ENCODE assay signal across 32 mouse cellular contexts in the genomic region with DNA sequence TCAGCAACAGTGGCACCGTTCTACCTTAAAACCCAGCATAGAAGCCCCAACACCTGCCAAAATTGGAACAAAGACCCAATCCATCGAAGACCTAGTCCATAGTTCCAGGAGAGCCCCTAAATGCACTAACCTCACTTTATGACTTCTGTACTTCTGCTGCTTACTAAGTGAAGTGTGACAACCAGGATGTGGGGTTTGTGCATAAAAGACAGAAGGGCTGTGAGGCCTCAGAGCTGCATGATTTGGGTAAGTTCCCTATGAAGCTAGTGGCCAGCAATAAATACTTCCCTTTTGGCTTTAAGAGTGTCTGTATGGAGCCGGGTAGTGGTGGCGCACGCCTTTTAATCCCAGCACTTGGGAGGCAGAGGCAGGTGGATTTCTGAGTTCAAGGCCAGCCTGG. TPM values are rescaled to one million over a fixed set of nuclear protein-coding genes. Genes with fewer than 3 reads are reported as not detected.
DNase-seq lines count a peak whose midpoint lies in the region; ATAC-seq and TF ChIP-seq lines count a peak whose summit lies in the region.
"Had no signal": no experiment of that assay in that cellular context is flagged by ENCODE, and none has a peak within 500 bp of the region (broad histone marks: within the 10 kb centered on the region; RNA-seq: fewer than 3 reads in every experiment).

No protein-coding gene starts in this region.

- no peaks in the 10 kb centered on the region for H3K9me3 ChIP-seq in CH12.LX (replicated peaks; ENCODE audit: low read length)
- no peaks in the 10 kb centered on the region for H3K9me3 ChIP-seq in forebrain, embryonic 10.5 days
- H3K9me3 ChIP-seq: embryonic facial prominence, embryonic 12.5 days; hindbrain, embryonic 10.5 days; hindbrain, embryonic 15.5 days; limb, embryonic 10.5 days; limb, embryonic 15.5 days; liver, embryonic 13.5 days; neural tube, embryonic 15.5 days had no signal

- H3K4me1 ChIP-seq in CH12.LX (ENCODE audit: control insufficient read depth in 1 of 2, insufficient read depth in 2 of 2), result peaks cover 0 to 25% of the 10 kb centered on the region in 2 experiments; a peak in 3 of 4 replicates
- H3K4me1 ChIP-seq in forebrain, embryonic 10.5 days, result no peaks in the 10 kb centered on the region
- H3K4me1 ChIP-seq: embryonic facial prominence, embryonic 12.5 days; hindbrain, embryonic 10.5 days; hindbrain, embryonic 15.5 days; limb, embryonic 10.5 days; limb, embryonic 15.5 days; liver, embryonic 13.5 days; neural tube, embryonic 15.5 days had no signal

- in situ Hi-C loops in CH12.LX (cut with MboI; ENCODE audit: low pct_ligation_motif_present, low pct_unique_long_range_greater_than_20kb, low sequenced_read_pairs), result no loop called here

- peak; percentile 12 to 19 for DNase-seq in spleen, adult 18-20 months
- no peak for DNase-seq in spleen, adult 12 weeks (ENCODE audit: low spot score)
- peak; percentile 50 for DNase-seq in CH12.LX (ENCODE audit: extremely low read depth)
- peak; percentile 83 for DNase-seq in splenic B cell, adult 2 months (ENCODE audit: low read depth, low spot score)
- no peak for DNase-seq in forebrain, embryonic 10.5 days (ENCODE audit: extremely low spot score, low spot score)
- no peak for DNase-seq in kidney, adult 18-20 months
- DNase-seq: adrenal gland, adult 8-10 months; cerebellum, adult 11 months; cerebellum, adult 9-10 months; cerebellum, postnatal 36 days; embryo, embryonic 11 days; gastrocnemius, adult 2 months; gastrocnemius, postnatal 36 days; heart, postnatal 14 days; kidney, adult 8-10 months; kidney, postnatal 4 days; layer of hippocampus, postnatal 36 days; liver, embryonic 13.5 days; lung, adult 2 months; midbrain, embryonic 14.5 days; right cerebral cortex, postnatal 25 days; thymus, postnatal 4 days had no signal

- no peak for TF ChIP-seq EP300 in CH12.LX (IDR thresholded peaks at IDR 0.05; ENCODE audit: low read length)

- TF ChIP-seq POLR2A in CH12.LX (IDR thresholded peaks at IDR 0.05; ENCODE audit: low read depth, low read length), result no peak

- no peak overlapping the region for H3K9ac ChIP-seq in CH12.LX (ENCODE audit: insufficient read depth, low read depth)
- H3K9ac ChIP-seq: embryonic facial prominence, embryonic 12.5 days; hindbrain, embryonic 15.5 days; limb, embryonic 15.5 days; liver, embryonic 13.5 days; neural tube, embryonic 15.5 days had no signal

- H3K36me3 ChIP-seq in CH12.LX (replicated peaks in 1 of 2; ENCODE audit: control insufficient read depth in 1 of 2, insufficient read depth in 1 of 2, low read length in 1 of 2), result no peaks in the 10 kb centered on the region
- no peaks in the 10 kb centered on the region for H3K36me3 ChIP-seq in splenic B cell, adult 2 months (ENCODE audit: control insufficient read depth, insufficient read depth, low read length, poor library complexity, severe bottlenecking)
- no peaks in the 10 kb centered on the region for H3K36me3 ChIP-seq in forebrain, embryonic 10.5 days (replicated peaks)
- H3K36me3 ChIP-seq: embryonic facial prominence, embryonic 12.5 days; hindbrain, embryonic 10.5 days; hindbrain, embryonic 15.5 days; limb, embryonic 10.5 days; limb, embryonic 15.5 days; liver, embryonic 13.5 days; neural tube, embryonic 15.5 days had no signal

- 91% methylated on average over 5 of the region's 5 CpGs for whole genome bisulfite sequencing in forebrain, embryonic 10.5 days

- TF ChIP-seq CTCF in CH12.LX (conservative IDR thresholded peaks at IDR 0.05 in 1 of 2, IDR thresholded peaks at IDR 0.05 in 1 of 2; ENCODE audit: low read depth in 2 of 2, low read length in 2 of 2), result no peak

- peaks cover 4% of the 10 kb centered on the region for H3K27me3 ChIP-seq in CH12.LX (replicated peaks)
- no peaks in the 10 kb centered on the region for H3K27me3 ChIP-seq in splenic B cell, adult 2 months (ENCODE audit: control insufficient read depth, insufficient read depth, low read length, poor library complexity, severe bottlenecking)
- no peaks in the 10 kb centered on the region for H3K27me3 ChIP-seq in forebrain, embryonic 10.5 days (ENCODE audit: poor library complexity, severe bottlenecking)
- H3K27me3 ChIP-seq: embryonic facial prominence, embryonic 12.5 days; hindbrain, embryonic 15.5 days; limb, embryonic 15.5 days; liver, embryonic 13.5 days; neural tube, embryonic 15.5 days had no signal

- H3K27ac ChIP-seq in CH12.LX (ENCODE audit: insufficient read depth, low read depth), result no peak overlapping the region
- H3K27ac ChIP-seq in forebrain, embryonic 10.5 days, result no peak overlapping the region
- H3K27ac ChIP-seq: embryonic facial prominence, embryonic 12.5 days; gastrocnemius, adult 2 months; hindbrain, embryonic 10.5 days; hindbrain, embryonic 15.5 days; kidney, postnatal 0 days; limb, embryonic 10.5 days; limb, embryonic 15.5 days; liver, embryonic 13.5 days; neural tube, embryonic 15.5 days had no signal

- dilution Hi-C loops in CH12.LX (cut with MboI; ENCODE audit: extremely low pct_ligation_motif_present, extremely low pct_unique_long_range_greater_than_20kb, low sequenced_read_pairs), result no loop called here

- no peak overlapping the region for H3K4me2 ChIP-seq in CH12.LX (ENCODE audit: insufficient read depth, low read depth, poor library complexity, severe bottlenecking)
- H3K4me2 ChIP-seq: embryonic facial prominence, embryonic 12.5 days; hindbrain, embryonic 15.5 days; limb, embryonic 15.5 days; liver, embryonic 13.5 days; neural tube, embryonic 15.5 days had no signal

- no peak overlapping the region for H3K4me3 ChIP-seq in CH12.LX (replicated peaks in 1 of 3; ENCODE audit: low read depth in 2 of 3, low read length in 2 of 3, poor library complexity in 1 of 3)
- H3K4me3 ChIP-seq in forebrain, embryonic 10.5 days, result no peak overlapping the region
- H3K4me3 ChIP-seq: embryonic facial prominence, embryonic 12.5 days; gastrocnemius, adult 2 months; hindbrain, embryonic 10.5 days; hindbrain, embryonic 15.5 days; limb, embryonic 10.5 days; limb, embryonic 15.5 days; liver, embryonic 13.5 days; neural tube, embryonic 15.5 days had no signal

- peak; percentile 81 for ATAC-seq in megakaryocyte, adult 5-6 weeks (ENCODE audit: poor library complexity, severe bottlenecking)
- ATAC-seq: activated CD4-positive, CD25-positive, alpha-beta regulatory T cell, adult 4 months; forebrain, embryonic 16.5 days had no signal

- no peak for TF ChIP-seq RAD21 in CH12.LX (IDR thresholded peaks at IDR 0.05; ENCODE audit: low read depth, low read length)

- no peaks in the 10 kb centered on the region for H3K79me2 ChIP-seq in CH12.LX (replicated peaks; ENCODE audit: control insufficient read depth, extremely low read depth, insufficient read depth, poor library complexity, severe bottlenecking)

TF ChIP-seq in CH12.LX, 34 proteins besides CTCF, POLR2A, EP300 and RAD21:
- TF ChIP-seq JUN (IDR thresholded peaks at IDR 0.05; ENCODE audit: insufficient read depth, low read depth, low read length) (no peak), POLR2AphosphoS2 (IDR thresholded peaks at IDR 0.05; ENCODE audit: low read depth, low read length) (no peak)

RNA-seq across cellular contexts. Expression of gene Xpo6, which starts 10.6 kb away (rescaled TPM):
- total RNA-seq in CH12.LX (2012; rRNA removed) (79.1 and 81.6 TPM in 2 replicates), CH12.LX (2014; rRNA removed) (49.9 and 53.7 TPM in 2 replicates)
- 106 and 149 TPM in 2 replicates for polyA plus RNA-seq in CH12.LX (2012; ENCODE audit: insufficient read length, low read depth)
- 128 and 140 TPM in 2 replicates for total RNA-seq in megakaryocyte, adult 5-6 weeks (2015)
- total RNA-seq in megakaryocyte, adult 5-6 weeks (2017), result 58.6 and 65.2 TPM in 2 replicates
- polyA plus RNA-seq in forebrain, embryonic 10.5 days (2016; fragmentation: Nextera tagmentation; extraction: Ambion mirVana), result 65.5 and 70.1 TPM in 2 replicates

Comparison
In these comparisons a context has a peak if more than half of its experiments do, and no peak if none do; other contexts are left out.
1. DNase-seq: peak in spleen, adult 18-20 months (2 of 2), CH12.LX (single experiment) and splenic B cell, adult 2 months (single experiment); none in spleen, adult 12 weeks (single experiment), forebrain, embryonic 10.5 days (single experiment) and kidney, adult 18-20 months (single experiment).